Mouse (Mus musculus) ES-Bruce4 (cell line): ENCODE data around the gene Ppp2r5b. TPM values are rescaled to one million over a fixed set of nuclear protein-coding genes. Genes with fewer than 3 reads are reported as not detected.

Experiments used
- H3K27ac ChIP-seq: 2 replicates; pipeline ENCODE4 v1.5.1; 2012; ENCODE audit warnings: low read length, inconsistent platforms; ENCODE audit not compliant: insufficient read depth
- H3K27me3 ChIP-seq: 2 replicates; pipeline ENCODE4 v1.6.1; 2012; ENCODE audit warnings: mild to moderate bottlenecking, low read length, inconsistent platforms; ENCODE audit not compliant: control insufficient read depth, poor library complexity, insufficient read depth, severe bottlenecking
- H3K36me3 ChIP-seq: 2 replicates; pipeline ENCODE4 v1.6.1; 2012; ENCODE audit warnings: inconsistent platforms, mild to moderate bottlenecking, low read length, moderate library complexity; ENCODE audit not compliant: control insufficient read depth, poor library complexity, insufficient read depth, severe bottlenecking
- H3K4me1 ChIP-seq: one replicate; pipeline ENCODE4 v1.8.1; 2011; ENCODE audit warnings: low read length; ENCODE audit not compliant: control insufficient read depth, insufficient read depth
- H3K4me3 ChIP-seq: 2 replicates; pipeline ENCODE4 v1.5.1; 2011; ENCODE audit warnings: low read depth, mild to moderate bottlenecking, low read length
- H3K9ac ChIP-seq: 2 replicates; pipeline ENCODE4 v1.6.1; 2012; ENCODE audit warnings: low read depth, mild to moderate bottlenecking, inconsistent platforms; ENCODE audit not compliant: poor library complexity, severe bottlenecking
- H3K9me3 ChIP-seq: replicated peaks from 2 replicates; pipeline ENCODE4 v1.6.1; 2012; ENCODE audit warnings: mild to moderate bottlenecking, low read length, inconsistent platforms; ENCODE audit not compliant: control insufficient read depth, poor library complexity, insufficient read depth, severe bottlenecking
- CTCF ChIP-seq: IDR thresholded peaks from one replicate; pipeline ENCODE4 v1.8.1; 2011; ENCODE audit warnings: low read depth, low read length
- EP300 ChIP-seq: IDR thresholded peaks from 2 replicates; pipeline ENCODE4 v1.6.1; 2011; ENCODE audit warnings: low read depth, low read length; ENCODE audit not compliant: insufficient read depth
- POLR2A ChIP-seq: IDR thresholded peaks from one replicate; pipeline ENCODE4 v1.8.1; 2011; ENCODE audit warnings: low read length; ENCODE audit not compliant: insufficient read depth
- polyA plus RNA-seq: library from polyadenylated mRNA; stranded (reverse); fragments of >200 nt; gene quantifications from 2 replicates; pipeline ENCODE4 v1.2.4, GENCODE M21; 2011; ENCODE audit warnings: low read depth; ENCODE audit not compliant: missing spikeins, insufficient read depth, insufficient read length

The Ppp2r5b gene
- polyA plus RNA-seq: 12.2 and 17.1 TPM in 2 replicates

GRCm38 (mm10) chr19:6235084-6236052 lies at the start of gene Ppp2r5b:
TSS of gene Ppp2r5b (minus strand) at chr19:6235872.
- Histone ChIP-seq H3K36me3 (no peaks in the 10 kb centered on the region), H3K4me1 (peaks cover 5% of the 10 kb centered on the region), H3K9ac (peak within 1 kb of the TSS; percentile 45), H3K9me3 (no peaks in the 10 kb centered on the region), H3K27me3 (no peaks in the 10 kb centered on the region), H3K4me3 (peak within 1 kb of the TSS; percentile 76), H3K27ac (peak within 1 kb of the TSS; percentile 68)
- TF ChIP-seq CTCF (peak; percentile 38), EP300 (no peak), POLR2A (no peak)

GRCm38 (mm10) chr19:6285226-6285625 lies 49.6 kb upstream of the Ppp2r5b start:
- Histone ChIP-seq H3K27ac (no peak overlapping the region), H3K4me1 (peaks cover 10% of the 10 kb centered on the region), H3K4me3 (no peak overlapping the region), H3K9me3 (no peaks in the 10 kb centered on the region), H3K36me3 (peaks cover 22% of the 10 kb centered on the region), H3K27me3 (no peaks in the 10 kb centered on the region), H3K9ac (no peak overlapping the region)
- no peak for TF ChIP-seq EP300
- TF ChIP-seq POLR2A: no peak
- TF ChIP-seq CTCF: no peak

GRCm38 (mm10) chr19:6284502-6284901 lies 48.8 kb upstream of the Ppp2r5b start:
- Histone ChIP-seq H3K4me1 (peaks cover 5% of the 10 kb centered on the region), H3K9ac (no peak overlapping the region), H3K9me3 (no peaks in the 10 kb centered on the region), H3K36me3 (peaks cover 24% of the 10 kb centered on the region), H3K4me3 (no peak overlapping the region), H3K27ac (no peak overlapping the region), H3K27me3 (no peaks in the 10 kb centered on the region)
- no peak for TF ChIP-seq EP300
- no peak for TF ChIP-seq POLR2A
- TF ChIP-seq CTCF: no peak

GRCm38 (mm10) chr19:6283001-6283400 lies 47.3 kb upstream of the Ppp2r5b start:
- Histone ChIP-seq H3K9ac (no peak overlapping the region), H3K4me3 (no peak overlapping the region), H3K4me1 (peaks cover 7% of the 10 kb centered on the region), H3K27me3 (no peaks in the 10 kb centered on the region), H3K27ac (no peak overlapping the region), H3K9me3 (no peaks in the 10 kb centered on the region), H3K36me3 (peaks cover 25% of the 10 kb centered on the region)
- TF ChIP-seq EP300 (no peak), CTCF (no peak), POLR2A (no peak)

GRCm38 (mm10) chr19:6281122-6282020 lies 45.7 kb upstream of the Ppp2r5b start:
- Histone ChIP-seq H3K4me3 (no peak overlapping the region), H3K36me3 (peaks cover 25% of the 10 kb centered on the region)

More at GRCm38 (mm10) chr19:6281122-6282020, 45.7 kb upstream of the Ppp2r5b start:
- TF ChIP-seq CTCF (no peak), EP300 (0 out of 2 replicates have a peak, but pooled peaks have one; percentile 24)
- H3K9me3 ChIP-seq: no peaks in the 10 kb centered on the region
- no peaks in the 10 kb centered on the region for H3K27me3 ChIP-seq
- peaks cover 6% of the 10 kb centered on the region for H3K4me1 ChIP-seq
- no peak overlapping the region for H3K27ac ChIP-seq
- no peak overlapping the region for H3K9ac ChIP-seq
